Mouse (Mus musculus): ENCODE measurements around the gene Cdh3.

- TF ChIP-seq CTCF (IDR thresholded peaks at IDR 0.05) (peak; percentile 52), EP300 (IDR thresholded peaks at IDR 0.05) (no peak)
Observed at GRCm38 (mm10) chr8:106603131-106603819, 92.6 kb downstream of the Cdh3 start, which contains the start of gene Cdh1.
